Mouse (Mus musculus) G1E (cell line): ENCODE results near the gene Ubtd1.

ENCODE experiments used
- CTCF ChIP-seq: IDR thresholded peaks from 2 replicates; pipeline ENCODE4 v1.5.1; 2012; ENCODE audit warnings: low read depth, low read length, inconsistent platforms, mixed read lengths
- GATA1 ChIP-seq: IDR thresholded peaks from 2 replicates; pipeline ENCODE4 v1.6.1; 2012; ENCODE audit warnings: borderline replicate concordance, low read length, inconsistent platforms, mixed read lengths
- POLR2AphosphoS5 ChIP-seq: IDR thresholded peaks from 2 replicates; pipeline ENCODE4 v1.6.1; 2012; ENCODE audit warnings: low read depth, low read length, inconsistent platforms; ENCODE audit not compliant: insufficient replicate concordance
- TAL1 ChIP-seq: conservative IDR thresholded peaks from 2 replicates; pipeline ENCODE4 v1.6.1; 2012; ENCODE audit warnings: low read depth, low read length, inconsistent platforms, mixed read lengths

- TF ChIP-seq CTCF: no peak
- TF ChIP-seq GATA1: no peak
- TF ChIP-seq TAL1: no peak
- TF ChIP-seq POLR2AphosphoS5: no peak
These were observed 68.7 kb downstream of the Ubtd1 start for GRCm38 (mm10) chr19:42050251-42050650.
